Mouse (Mus musculus) mouse trophoblast stem cell (cell line): ENCODE results near the gene Gspt2.
"Not testable (repeated sequence)": the region's sequence is repeated elsewhere in the genome, so short reads cannot be mapped to it uniquely, and the experiment has no call there.

Experiments
- in situ Hi-C, 2 experiments: fragments of 300-500 bp; cut with MseI, MboI; formaldehyde crosslinking; loops; 2 replicates in 1 of 2; 3 replicates in 1 of 2; pipeline ENCODE4 v1.15.1; 2025

Gspt2 gene

GRCm38 (mm10) chrX:94635961-94636563 lies at the start of gene Gspt2:
Gene Gspt2 (plus strand): TSS chrX:94636069.
- in situ Hi-C loops, result no loop called here

GRCm38 (mm10) chrX:94624835-94625803 lies 10.8 kb upstream of the Gspt2 start:
- in situ Hi-C loops, result no loop called here

- in situ Hi-C loops, result no loop called here
Measured at GRCm38 (mm10) chrX:94636911-94637310, 1.0 kb downstream of the Gspt2 start.

- in situ Hi-C loops, result no loop called here
Measured at GRCm38 (mm10) chrX:94648541-94648940, 12.7 kb downstream of the Gspt2 start.

GRCm38 (mm10) chrX:94657734-94658133 lies 21.9 kb downstream of the Gspt2 start:
- in situ Hi-C loops, result loop anchor here in 1 of 2 experiments (25.0 kb wide), 1 partner anchor 105 kb away; no protein-coding TSS in a partner anchor

GRCm38 (mm10) chrX:94670814-94671213 lies 34.9 kb downstream of the Gspt2 start:
- in situ Hi-C loops, result loop anchor here in 1 of 2 experiments (25.0 kb wide), 1 partner anchor 91 kb away; no protein-coding TSS in a partner anchor

GRCm38 (mm10) chrX:94674977-94675376 lies 39.1 kb downstream of the Gspt2 start:
- in situ Hi-C loops, result loop anchor here in 1 of 2 experiments (25.0 kb wide), 1 partner anchor 87 kb away; no protein-coding TSS in a partner anchor

- in situ Hi-C loops, result not testable (repeated sequence)
Measured at GRCm38 (mm10) chrX:94681581-94681980, 45.7 kb downstream of the Gspt2 start.

- in situ Hi-C loops, result not testable (repeated sequence)
Measured at GRCm38 (mm10) chrX:94689593-94689992, 53.7 kb downstream of the Gspt2 start.
